Mouse (Mus musculus): ENCODE results near the gene Gba2.

DNA sequence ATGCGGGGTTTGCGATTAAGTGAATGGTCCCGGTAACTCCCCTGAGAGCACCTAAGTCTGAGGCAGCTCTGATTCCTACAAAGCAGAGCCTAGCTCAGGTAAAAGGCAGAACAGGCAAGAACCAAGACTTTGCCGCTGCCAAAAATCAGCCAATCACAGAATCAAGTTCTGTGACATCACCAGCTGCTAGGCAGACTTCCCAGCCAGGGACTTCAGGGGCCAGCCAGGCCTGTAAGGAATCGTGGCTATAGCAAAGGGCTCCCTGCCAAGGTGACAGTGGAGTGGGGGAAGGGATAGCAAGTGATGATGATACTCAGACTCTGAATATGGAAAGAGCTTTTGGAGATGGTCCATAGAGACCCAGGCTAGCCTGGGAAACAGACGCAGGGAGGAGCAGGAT lies 58.7 kb downstream of the Gba2 start:
- TF ChIP-seq CTCF (IDR thresholded peaks at IDR 0.05; ENCODE audit: borderline replicate concordance, control insufficient read depth, extremely low read depth, insufficient read depth, low read length, poor library complexity) (no peak), POLR2A (IDR thresholded peaks at IDR 0.05; ENCODE audit: control insufficient read depth, extremely low read depth, insufficient read depth, low read length, poor library complexity) (no peak)

Data from thymus, adult 2 months (tissue).